Mouse (Mus musculus) ES-Bruce4 (cell line): ENCODE measurements at regions not wholly inside any gene's neighbourhood (a gene's known extent, or its start where the extent isn't known, plus 50 kb on each side); places are given as distances from the start of the nearest gene placed in this dataset.

Experiments
- CTCF ChIP-seq: IDR thresholded peaks from one replicate; pipeline ENCODE4 v1.8.1; 2011; ENCODE audit warnings: low read depth, low read length
- POLR2A ChIP-seq: IDR thresholded peaks from one replicate; pipeline ENCODE4 v1.8.1; 2011; ENCODE audit warnings: low read length; ENCODE audit not compliant: insufficient read depth

GRCm38 (mm10) chr10:29852516-29852915, 316.8 kb upstream of the Rspo3 start:
- TF ChIP-seq POLR2A = no peak
- no peak for TF ChIP-seq CTCF
